ENCODE assay signal across 12 mouse cellular contexts in the genomic region with DNA sequence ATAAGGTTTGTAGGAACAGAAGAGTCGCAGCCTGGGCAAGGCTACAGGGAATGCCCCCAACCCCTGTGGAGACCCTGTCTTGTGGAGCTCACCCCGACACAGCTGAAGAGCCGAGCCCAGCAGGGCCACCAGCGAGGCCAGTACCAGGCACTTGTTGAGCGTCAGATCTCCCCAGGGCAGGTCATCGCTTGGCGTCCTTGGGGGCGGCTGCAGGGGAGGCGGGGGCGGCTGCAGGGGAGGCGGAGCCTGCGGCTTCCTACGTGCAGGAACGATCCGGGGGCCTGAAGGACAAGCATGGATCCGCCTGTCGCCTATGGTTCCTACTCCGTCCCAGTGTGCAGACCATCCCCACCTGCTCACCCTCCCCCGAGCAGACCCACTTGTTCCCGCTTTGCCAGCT. TPM values are rescaled to one million over a fixed set of nuclear protein-coding genes. Genes with fewer than 3 reads are reported as not detected.
A peak's percentile ranks its signal among the peaks of the same experiment; 100 is the strongest.
DNase-seq lines count a peak whose midpoint lies in the region; ATAC-seq and TF ChIP-seq lines count a peak whose summit lies in the region.
"Had no signal": no experiment of that assay in that cellular context is flagged by ENCODE, and none has a peak within 500 bp of the region (broad histone marks: within the 10 kb centered on the region; RNA-seq: fewer than 3 reads in every experiment).

No protein-coding gene starts in this region.

- peak overlapping the region; percentile 34; the same call in 1 of the 2 replicates for H3K27ac ChIP-seq in heart, embryonic 12.5 days (ENCODE audit: poor library complexity, severe bottlenecking)
- no peak overlapping the region for H3K27ac ChIP-seq in lung, embryonic 16.5 days (ENCODE audit: low read length)
- H3K27ac ChIP-seq in lung, postnatal 0 days (ENCODE audit: low read length): no peak overlapping the region
- no peak overlapping the region for H3K27ac ChIP-seq in intestine, postnatal 0 days (ENCODE audit: low read depth, low read length)

- peak overlapping the region; percentile 70 for H3K4me2 ChIP-seq in heart, embryonic 12.5 days
- H3K4me2 ChIP-seq in lung, embryonic 16.5 days (ENCODE audit: low read depth, low read length): peak overlapping the region; percentile 17; the same call in 1 of the 2 replicates
- H3K4me2 ChIP-seq in lung, postnatal 0 days (replicated peaks; ENCODE audit: low read depth, low read length): no peak overlapping the region
- peak overlapping the region; percentile 43 for H3K4me2 ChIP-seq in intestine, postnatal 0 days (replicated peaks; ENCODE audit: low read depth)

- H3K9ac ChIP-seq in heart, embryonic 12.5 days: peak overlapping the region; percentile 43
- peak overlapping the region; percentile 15; the same call in 1 of the 2 replicates for H3K9ac ChIP-seq in lung, embryonic 16.5 days (ENCODE audit: low read length)
- no peak overlapping the region for H3K9ac ChIP-seq in lung, postnatal 0 days (replicated peaks; ENCODE audit: low read depth)
- H3K9ac ChIP-seq in intestine, postnatal 0 days (ENCODE audit: low read depth, low read length): no peak overlapping the region

- H3K36me3 ChIP-seq in heart, embryonic 12.5 days: peaks cover 3% of the 10 kb centered on the region
- H3K36me3 ChIP-seq in lung, embryonic 16.5 days (ENCODE audit: control insufficient read depth, insufficient read depth, low read length): peaks cover 2% of the 10 kb centered on the region
- H3K36me3 ChIP-seq in lung, postnatal 0 days (ENCODE audit: insufficient read depth, low read length): no peaks in the 10 kb centered on the region
- peaks cover 2% of the 10 kb centered on the region; the same call in 1 of the 2 replicates for H3K36me3 ChIP-seq in intestine, postnatal 0 days (ENCODE audit: control insufficient read depth, insufficient read depth)

- no peak for ATAC-seq in heart, embryonic 12.5 days (ENCODE audit: insufficient number of reproducible peaks, low FRiP score)
- no peak for ATAC-seq in lung, embryonic 16.5 days (ENCODE audit: low read depth)
- ATAC-seq in lung, postnatal 0 days: no peak
- no peak for ATAC-seq in intestine, postnatal 0 days
- no peak for ATAC-seq in frontal cortex, adult (ENCODE audit: low TSS enrichment)
- ATAC-seq: inflammation-experienced regulatory T-cells, adult 6 months had no signal

- H3K4me3 ChIP-seq in heart, embryonic 12.5 days: peak overlapping the region; percentile 22
- no peak overlapping the region for H3K4me3 ChIP-seq in lung, embryonic 16.5 days (ENCODE audit: low read length)
- no peak overlapping the region for H3K4me3 ChIP-seq in lung, postnatal 0 days (ENCODE audit: low read depth, low read length)
- no peak overlapping the region for H3K4me3 ChIP-seq in intestine, postnatal 0 days (ENCODE audit: low read depth, low read length)

- H3K9me3 ChIP-seq in heart, embryonic 12.5 days (replicated peaks): no peaks in the 10 kb centered on the region
- H3K9me3 ChIP-seq in lung, embryonic 16.5 days (ENCODE audit: control insufficient read depth, low read length): no peaks in the 10 kb centered on the region
- H3K9me3 ChIP-seq in lung, postnatal 0 days (ENCODE audit: low read length): no peaks in the 10 kb centered on the region
- H3K9me3 ChIP-seq in intestine, postnatal 0 days (ENCODE audit: control insufficient read depth): no peaks in the 10 kb centered on the region

- WGBS in heart, embryonic 12.5 days: 2% methylated on average over 20 of the region's 20 CpGs
- 6% methylated on average over 20 of the region's 20 CpGs for WGBS in lung, embryonic 16.5 days
- WGBS in lung, postnatal 0 days: 9% methylated on average over 18 of the region's 20 CpGs
- 7% methylated on average over 18 of the region's 20 CpGs for WGBS in intestine, postnatal 0 days

- H3K4me1 ChIP-seq in heart, embryonic 12.5 days (replicated peaks): peaks cover 62% of the 10 kb centered on the region
- H3K4me1 ChIP-seq in lung, embryonic 16.5 days (replicated peaks; ENCODE audit: control insufficient read depth, insufficient read depth, low read length): peaks cover 30% of the 10 kb centered on the region
- peaks cover 14% of the 10 kb centered on the region for H3K4me1 ChIP-seq in lung, postnatal 0 days (ENCODE audit: insufficient read depth, low read depth, low read length)
- H3K4me1 ChIP-seq in intestine, postnatal 0 days (replicated peaks; ENCODE audit: control insufficient read depth, insufficient read depth, low read length): 0 out of 2 replicates have a peak, but pooled peaks cover 13% of the 10 kb centered on the region

- TF ChIP-seq CTCF in lung, postnatal 0 days (IDR thresholded peaks at IDR 0.05): no peak
- TF ChIP-seq CTCF in intestine, postnatal 0 days (IDR thresholded peaks at IDR 0.05; ENCODE audit: low read depth): no peak

- DNase-seq in heart, postnatal 4 days: no peak
- no peak for DNase-seq in lung, postnatal 0 days (ENCODE audit: low spot score)
- DNase-seq in adrenal gland, postnatal 36 days: peak; percentile 78 to 85
- DNase-seq in left cerebral cortex, adult 9 months (ENCODE audit: low spot score in 2 of 2): no peak
- DNase-seq: lung, postnatal 36 days; thymus, adult 2 months had no signal

- peaks cover 32% of the 10 kb centered on the region for H3K27me3 ChIP-seq in heart, embryonic 12.5 days (replicated peaks)
- H3K27me3 ChIP-seq in lung, embryonic 16.5 days (ENCODE audit: control insufficient read depth, insufficient read depth, low read depth, low read length): peaks cover 17% of the 10 kb centered on the region
- peaks cover 19% of the 10 kb centered on the region; the same call in 1 of the 2 replicates for H3K27me3 ChIP-seq in lung, postnatal 0 days (replicated peaks; ENCODE audit: insufficient read depth, low read length)
- H3K27me3 ChIP-seq in intestine, postnatal 0 days (replicated peaks; ENCODE audit: control insufficient read depth, insufficient read depth, low read length): peaks cover 20% of the 10 kb centered on the region

- TF ChIP-seq EP300 in lung, postnatal 0 days (IDR thresholded peaks at IDR 0.05): no peak

RNA-seq across cellular contexts. Expression of a gene that starts 3.2 kb away (rescaled TPM):
- 6.1 and 6.7 TPM in 2 replicates for polyA plus RNA-seq in heart, embryonic 12.5 days (2016; fragmentation: Nextera tagmentation; extraction: Ambion mirVana)
- 1 to 10 TPM in 1 of 2 experiments, under 1 TPM in 1; 0.62 to 1.6 TPM for total RNA-seq in heart, postnatal 4 days (2021)
- 1.3 and 2.6 TPM in 2 replicates for polyA plus RNA-seq in lung, embryonic 16.5 days (2015; fragmentation: Nextera tagmentation; extraction: Ambion mirVana)
- polyA plus RNA-seq in lung, postnatal 0 days (2015; fragmentation: Nextera tagmentation; extraction: Ambion mirVana): 0.25 TPM in 1 of 2 replicates, not detected in the other
- 1 to 10 TPM; 4.7 to 7.2 TPM for total RNA-seq in adrenal gland, postnatal 36 days (2021)
- polyA plus RNA-seq in intestine, postnatal 0 days (2015; fragmentation: Nextera tagmentation; extraction: Ambion mirVana): 0.35 and 0.42 TPM in 2 replicates
- total RNA-seq: MEL had no signal
- polyA plus RNA-seq: inflammation-experienced regulatory T-cells, adult 6 months; thymus, adult 2 months had no signal

RNA-seq across cellular contexts. Expression of a gene that starts 5.0 kb away (rescaled TPM):
- 0.14 and 0.23 TPM in 2 replicates for polyA plus RNA-seq in heart, embryonic 12.5 days (2016; fragmentation: Nextera tagmentation; extraction: Ambion mirVana)
- 1 to 10 TPM in 1 of 2 experiments, under 1 TPM in 1; 0.61 to 1.0 TPM for total RNA-seq in heart, postnatal 4 days (2021)
- polyA plus RNA-seq in lung, embryonic 16.5 days (2015; fragmentation: Nextera tagmentation; extraction: Ambion mirVana): 0.13 TPM in 1 of 2 replicates, not detected in the other
- 0.07 TPM in 1 of 2 replicates, not detected in the other for polyA plus RNA-seq in lung, postnatal 0 days (2015; fragmentation: Nextera tagmentation; extraction: Ambion mirVana)
- total RNA-seq in adrenal gland, postnatal 36 days (2021): under 1 TPM; 0.40 to 0.83 TPM
- not detected in 2 replicates for polyA plus RNA-seq in intestine, postnatal 0 days (2015; fragmentation: Nextera tagmentation; extraction: Ambion mirVana)
- polyA plus RNA-seq: inflammation-experienced regulatory T-cells, adult 6 months had no signal

RNA-seq across cellular contexts. Expression of a gene that starts 11.7 kb away (rescaled TPM):
- polyA plus RNA-seq in heart, embryonic 12.5 days (2016; fragmentation: Nextera tagmentation; extraction: Ambion mirVana): 82.4 and 83.2 TPM in 2 replicates
- total RNA-seq in heart, postnatal 4 days (2021): 10 to 100 TPM; 36.2 to 37.1 TPM
- 92.7 and 100 TPM in 2 replicates for polyA plus RNA-seq in lung, embryonic 16.5 days (2015; fragmentation: Nextera tagmentation; extraction: Ambion mirVana)
- 59.9 and 69.1 TPM in 2 replicates for polyA plus RNA-seq in lung, postnatal 0 days (2015; fragmentation: Nextera tagmentation; extraction: Ambion mirVana)
- total RNA-seq in adrenal gland, postnatal 36 days (2021): 10 to 100 TPM; 84.6 to 86.8 TPM
- polyA plus RNA-seq in intestine, postnatal 0 days (2015; fragmentation: Nextera tagmentation; extraction: Ambion mirVana): 60.9 and 61.8 TPM in 2 replicates

RNA-seq across cellular contexts. Expression of a gene that starts 12.1 kb away (rescaled TPM):
- 51.2 and 58.3 TPM in 2 replicates for polyA plus RNA-seq in heart, embryonic 12.5 days (2016; fragmentation: Nextera tagmentation; extraction: Ambion mirVana)
- total RNA-seq in heart, postnatal 4 days (2021): 10 to 100 TPM; 46.0 to 51.7 TPM
- 60.9 and 75.7 TPM in 2 replicates for polyA plus RNA-seq in lung, embryonic 16.5 days (2015; fragmentation: Nextera tagmentation; extraction: Ambion mirVana)
- 27.0 and 29.4 TPM in 2 replicates for polyA plus RNA-seq in lung, postnatal 0 days (2015; fragmentation: Nextera tagmentation; extraction: Ambion mirVana)
- total RNA-seq in adrenal gland, postnatal 36 days (2021): 10 to 100 TPM; 51.4 to 55.6 TPM
- 35.5 and 39.0 TPM in 2 replicates for polyA plus RNA-seq in intestine, postnatal 0 days (2015; fragmentation: Nextera tagmentation; extraction: Ambion mirVana)

RNA-seq across cellular contexts. Expression of a gene that starts 16.4 kb away (rescaled TPM):
- 1,577 and 1,597 TPM in 2 replicates for polyA plus RNA-seq in heart, embryonic 12.5 days (2016; fragmentation: Nextera tagmentation; extraction: Ambion mirVana)
- 1,000 to 10,000 TPM; 1,002 to 1,049 TPM for total RNA-seq in heart, postnatal 4 days (2021)
- polyA plus RNA-seq in lung, embryonic 16.5 days (2015; fragmentation: Nextera tagmentation; extraction: Ambion mirVana): 1,799 and 1,972 TPM in 2 replicates
- 1,344 and 1,416 TPM in 2 replicates for polyA plus RNA-seq in lung, postnatal 0 days (2015; fragmentation: Nextera tagmentation; extraction: Ambion mirVana)
- total RNA-seq in adrenal gland, postnatal 36 days (2021): 1,000 to 10,000 TPM in 1 of 2 experiments, 100 to 1,000 TPM in 1; 923 to 1,039 TPM
- 1,008 and 1,019 TPM in 2 replicates for polyA plus RNA-seq in intestine, postnatal 0 days (2015; fragmentation: Nextera tagmentation; extraction: Ambion mirVana)

Comparison
In these comparisons a context has a peak if more than half of its experiments do, and no peak if none do; other contexts are left out.
1. H3K9ac ChIP-seq: peak in heart, embryonic 12.5 days (single experiment) and lung, embryonic 16.5 days (single experiment); none in lung, postnatal 0 days (single experiment) and intestine, postnatal 0 days (single experiment).
2. DNase-seq: peak in adrenal gland, postnatal 36 days (2 of 2); none in heart, postnatal 4 days (single experiment), lung, postnatal 0 days (single experiment) and left cerebral cortex, adult 9 months (0 of 2).